Mouse (Mus musculus): ENCODE measurements at regions not wholly inside any gene's neighbourhood (a gene's known extent, or its start where the extent isn't known, plus 50 kb on each side); places are given as distances from the start of the nearest gene placed in this dataset.
"Not testable (repeated sequence)": the region's sequence is repeated elsewhere in the genome, so short reads cannot be mapped to it uniquely, and the experiment has no call there.

GRCm38 (mm10) chr2:57185151-57185550 is 52.3 kb upstream of the Gpd2 start:
- DNase-seq: no peak

- not testable (repeated sequence) for DNase-seq
Measured at GRCm38 (mm10) chr2:57183108-57183507, 54.3 kb upstream of the Gpd2 start.

- DNase-seq: peak; percentile 92 to 96
Measured at GRCm38 (mm10) chr2:57181692-57182541, 55.5 kb upstream of the Gpd2 start.

- DNase-seq: no peak
Measured at GRCm38 (mm10) chr2:57181350-57181691, 56.1 kb upstream of the Gpd2 start.

GRCm38 (mm10) chr2:57178056-57178455 is 54.3 kb upstream of the Nr4a2 start:
- DNase-seq: no peak

- DNase-seq: no peak
Measured at GRCm38 (mm10) chr2:57176547-57176946, 52.7 kb upstream of the Nr4a2 start.

GRCm38 (mm10) chr2:57175219-57175618 is 51.4 kb upstream of the Nr4a2 start:
- no peak for DNase-seq
